Mouse (Mus musculus): ENCODE data around the gene Psen2. TPM values are rescaled to one million over a fixed set of nuclear protein-coding genes. Genes with fewer than 3 reads are reported as not detected.

The Psen2 gene
- polyA plus RNA-seq, 1 experiment from 2014 or later, result 7.7 TPM

DNA sequence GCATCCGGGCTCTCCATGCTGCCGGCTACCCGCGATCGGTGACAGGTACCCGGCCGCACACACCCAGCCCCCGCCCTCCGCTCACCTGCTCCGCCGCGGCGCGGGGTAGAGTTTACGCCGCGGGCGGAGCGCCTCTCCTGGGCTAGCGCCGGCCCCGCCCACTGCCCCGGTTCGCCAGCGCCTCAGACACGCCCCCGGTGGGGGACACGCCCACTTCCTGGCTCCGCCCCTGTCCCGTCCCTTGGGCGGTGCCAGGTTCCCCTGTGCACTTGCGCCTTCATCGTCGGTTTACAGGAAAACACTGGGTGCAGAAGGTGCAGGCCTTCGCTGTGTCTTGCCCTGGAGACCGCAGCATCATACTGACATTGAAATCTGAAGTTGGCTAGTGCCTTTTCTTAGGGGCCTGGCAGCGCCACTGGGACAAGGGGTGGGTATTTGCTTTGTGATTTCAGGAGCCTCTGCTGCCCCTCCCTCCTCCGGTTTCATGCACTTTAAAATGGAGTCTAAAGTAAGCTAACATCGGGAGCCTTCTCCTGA lies 7.0 kb downstream of the Psen2 start:
- 0% methylated on average over 39 of the region's 39 CpGs for WGBS
- H3K4me3 ChIP-seq, result peak overlapping the region; percentile 78

DNA sequence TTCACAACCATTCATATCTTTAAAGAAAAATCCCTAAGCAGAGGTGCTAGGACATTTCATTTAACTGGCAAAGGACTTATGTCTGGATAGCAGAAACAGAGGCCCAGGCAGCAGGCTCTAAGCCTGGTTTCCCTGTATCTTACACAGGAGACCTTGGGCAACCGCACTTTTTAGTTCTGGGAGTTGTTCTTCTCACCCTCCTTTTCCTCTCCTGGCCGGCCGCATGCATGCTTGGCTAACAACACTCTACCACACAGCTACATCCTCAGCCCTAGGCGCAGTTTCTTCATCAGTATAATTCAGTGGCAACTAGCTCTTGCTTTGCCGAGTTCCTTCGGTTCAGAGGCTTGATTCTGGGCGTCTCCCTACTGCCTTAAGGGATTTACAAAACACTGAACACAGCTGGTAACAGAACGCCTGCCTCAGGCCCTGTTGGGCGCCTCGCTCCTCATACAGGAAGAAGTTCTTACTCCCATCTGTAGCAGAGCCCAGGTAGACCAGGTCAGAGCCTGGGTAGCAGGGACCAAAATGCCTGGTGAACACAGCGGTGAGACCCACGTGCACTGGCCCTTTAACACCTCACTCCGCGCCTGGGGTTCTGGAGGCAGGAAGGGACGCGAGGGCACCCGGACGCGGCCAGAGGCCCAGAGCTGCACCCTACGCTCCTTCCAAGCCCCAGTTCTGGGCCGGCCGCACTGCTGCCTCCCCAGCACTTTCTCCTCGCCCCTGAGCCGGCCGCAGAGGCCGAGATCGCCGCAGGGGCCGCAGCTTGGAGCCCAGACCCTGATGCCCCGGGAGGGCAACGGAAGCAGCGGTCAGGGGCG lies 7.7 kb downstream of the Psen2 start:
- Histone ChIP-seq H3K27ac (replicated peaks) (peak overlapping the region; percentile 40; the same call in 1 of the 2 replicates), H3K4me1 (peaks cover 13% of the 10 kb centered on the region; the same call in 1 of the 2 replicates), H3K36me3 (no peaks in the 10 kb centered on the region), H3K4me3 (peak overlapping the region; percentile 78), H3K27me3 (peaks cover 28% of the 10 kb centered on the region), H3K9ac (replicated peaks) (peak overlapping the region; percentile 77), H3K9me3 (no peaks in the 10 kb centered on the region), H3K4me2 (replicated peaks) (peak overlapping the region; percentile 86)
- WGBS, result 3% methylated on average over 25 of the region's 33 CpGs
- peak; percentile 72 for ATAC-seq (ENCODE audit: low FRiP score, low read depth)

More for the DNA sequence above, 7.0 kb downstream of the Psen2 start:
- peaks cover 25% of the 10 kb centered on the region for H3K27me3 ChIP-seq
- no peaks in the 10 kb centered on the region for H3K9me3 ChIP-seq
- H3K4me1 ChIP-seq, result peaks cover 12% of the 10 kb centered on the region; the same call in 1 of the 2 replicates
- peak overlapping the region; percentile 40; the same call in 1 of the 2 replicates for H3K27ac ChIP-seq (replicated peaks)
- no peaks in the 10 kb centered on the region for H3K36me3 ChIP-seq
- H3K9ac ChIP-seq (replicated peaks), result peak overlapping the region; percentile 77
- ATAC-seq (ENCODE audit: low FRiP score, low read depth), result peak; percentile 94
- H3K4me2 ChIP-seq (replicated peaks), result peak overlapping the region; percentile 86

GRCm38 (mm10) chr1:180254316-180254715 lies 8.9 kb downstream of the Psen2 start:
- no peak overlapping the region for H3K4me2 ChIP-seq (replicated peaks)
- H3K27ac ChIP-seq (replicated peaks), result no peak overlapping the region
- peaks cover 28% of the 10 kb centered on the region for H3K27me3 ChIP-seq
- H3K9ac ChIP-seq (replicated peaks), result no peak overlapping the region
- H3K4me3 ChIP-seq, result no peak overlapping the region
- WGBS, result 94% methylated on average over 5 of the region's 5 CpGs
- no peaks in the 10 kb centered on the region for H3K9me3 ChIP-seq
- H3K36me3 ChIP-seq, result no peaks in the 10 kb centered on the region
- peaks cover 21% of the 10 kb centered on the region; the same call in 1 of the 2 replicates for H3K4me1 ChIP-seq
- ATAC-seq (ENCODE audit: low FRiP score, low read depth), result no peak

- peaks cover 21% of the 10 kb centered on the region; the same call in 1 of the 2 replicates for H3K4me1 ChIP-seq
- H3K4me3 ChIP-seq, result no peak overlapping the region
- peaks cover 25% of the 10 kb centered on the region for H3K27me3 ChIP-seq
- ATAC-seq (ENCODE audit: low FRiP score, low read depth), result no peak
- H3K27ac ChIP-seq (replicated peaks), result no peak overlapping the region
- no peak overlapping the region for H3K4me2 ChIP-seq (replicated peaks)
- no peaks in the 10 kb centered on the region for H3K36me3 ChIP-seq
- no peaks in the 10 kb centered on the region for H3K9me3 ChIP-seq
- 80% methylated on average over 11 of the region's 11 CpGs for WGBS
- no peak overlapping the region for H3K9ac ChIP-seq (replicated peaks)
Measured at GRCm38 (mm10) chr1:180252656-180253190, 10.5 kb downstream of the Psen2 start.

GRCm38 (mm10) chr1:180251176-180252048 lies 11.8 kb downstream of the Psen2 start:
- Histone ChIP-seq H3K4me3 (no peak overlapping the region), H3K9me3 (no peaks in the 10 kb centered on the region), H3K4me2 (replicated peaks) (no peak overlapping the region), H3K27ac (replicated peaks) (0 out of 2 replicates have a peak overlapping the region, but pooled peaks have one; percentile 2), H3K9ac (replicated peaks) (no peak overlapping the region), H3K27me3 (peaks cover 19% of the 10 kb centered on the region), H3K4me1 (peaks cover 21% of the 10 kb centered on the region; the same call in 1 of the 2 replicates), H3K36me3 (no peaks in the 10 kb centered on the region)
- no peak for ATAC-seq (ENCODE audit: low FRiP score, low read depth)
- WGBS, result 43% methylated on average over 10 of the region's 10 CpGs

GRCm38 (mm10) chr1:180250441-180250830 lies 12.8 kb downstream of the Psen2 start:
- Histone ChIP-seq H3K27me3 (peaks cover 19% of the 10 kb centered on the region), H3K4me3 (no peak overlapping the region), H3K9me3 (no peaks in the 10 kb centered on the region), H3K4me1 (peaks cover 18% of the 10 kb centered on the region; the same call in 1 of the 2 replicates), H3K27ac (replicated peaks) (no peak overlapping the region), H3K4me2 (replicated peaks) (no peak overlapping the region), H3K9ac (replicated peaks) (no peak overlapping the region), H3K36me3 (no peaks in the 10 kb centered on the region)
- no peak for ATAC-seq (ENCODE audit: low FRiP score, low read depth)
- 74% methylated on average over 8 of the region's 8 CpGs for WGBS

GRCm38 (mm10) chr1:180249666-180250440 lies 13.4 kb downstream of the Psen2 start:
- no peak overlapping the region for H3K9ac ChIP-seq (replicated peaks)
- WGBS, result 17% methylated on average over 20 of the region's 20 CpGs
- 0 out of 2 replicates have a peak overlapping the region, but pooled peaks have one; percentile 3 for H3K4me2 ChIP-seq (replicated peaks)
- no peak overlapping the region for H3K27ac ChIP-seq (replicated peaks)
- no peaks in the 10 kb centered on the region for H3K9me3 ChIP-seq
- ATAC-seq (ENCODE audit: low FRiP score, low read depth), result peak; percentile 38; the same call in 1 of the 2 replicates
- H3K4me3 ChIP-seq, result no peak overlapping the region
- peaks cover 13% of the 10 kb centered on the region; the same call in 1 of the 2 replicates for H3K4me1 ChIP-seq
- H3K36me3 ChIP-seq, result no peaks in the 10 kb centered on the region
- peaks cover 13% of the 10 kb centered on the region for H3K27me3 ChIP-seq

GRCm38 (mm10) chr1:180248593-180249146 lies 14.6 kb downstream of the Psen2 start:
- 0 out of 2 replicates have a peak, but pooled peaks cover 5% of the 10 kb centered on the region for H3K27me3 ChIP-seq
- no peak overlapping the region for H3K27ac ChIP-seq (replicated peaks)
- H3K4me3 ChIP-seq, result no peak overlapping the region
- 95% methylated on average over 7 of the region's 7 CpGs for WGBS
- peaks cover 13% of the 10 kb centered on the region; the same call in 1 of the 2 replicates for H3K4me1 ChIP-seq
- no peaks in the 10 kb centered on the region for H3K36me3 ChIP-seq
- no peak overlapping the region for H3K9ac ChIP-seq (replicated peaks)
- no peak for ATAC-seq (ENCODE audit: low FRiP score, low read depth)
- no peak overlapping the region for H3K4me2 ChIP-seq (replicated peaks)
- H3K9me3 ChIP-seq, result no peaks in the 10 kb centered on the region

DNA sequence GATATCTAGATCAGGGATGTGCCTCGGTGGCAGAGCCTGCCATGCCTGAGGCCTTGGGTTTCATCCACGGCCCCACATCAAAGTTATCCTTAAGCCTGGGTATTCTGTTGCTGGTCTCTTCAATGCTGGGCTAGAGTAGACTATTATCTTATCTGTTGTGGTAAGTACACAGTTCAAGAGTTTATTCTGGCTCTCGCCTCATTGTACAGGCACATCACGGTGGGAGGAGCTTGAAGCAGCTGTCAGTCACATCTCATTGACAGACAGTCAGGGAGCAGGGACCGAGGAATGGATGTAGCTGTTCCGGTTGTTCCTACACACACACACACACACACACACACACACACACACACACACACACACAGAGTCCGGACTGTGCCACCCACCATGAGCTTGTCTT lies 15.3 kb downstream of the Psen2 start:
- no peak for ATAC-seq (ENCODE audit: low FRiP score, low read depth)
- peaks cover 13% of the 10 kb centered on the region; the same call in 1 of the 2 replicates for H3K4me1 ChIP-seq
- H3K27ac ChIP-seq (replicated peaks), result no peak overlapping the region
- no peaks in the 10 kb centered on the region for H3K36me3 ChIP-seq
- 87% methylated on average over 7 of the region's 7 CpGs for WGBS
- H3K9me3 ChIP-seq, result no peaks in the 10 kb centered on the region; the same call in 1 of the 2 replicates
- H3K4me3 ChIP-seq, result no peak overlapping the region
- no peak overlapping the region for H3K4me2 ChIP-seq (replicated peaks)
- H3K27me3 ChIP-seq, result 0 out of 2 replicates have a peak, but pooled peaks cover 5% of the 10 kb centered on the region
- H3K9ac ChIP-seq (replicated peaks), result no peak overlapping the region

- Histone ChIP-seq H3K36me3 (no peaks in the 10 kb centered on the region), H3K4me2 (replicated peaks) (no peak overlapping the region), H3K4me1 (0 out of 2 replicates have a peak, but pooled peaks cover 8% of the 10 kb centered on the region), H3K9me3 (no peaks in the 10 kb centered on the region; the same call in 1 of the 2 replicates), H3K27me3 (0 out of 2 replicates have a peak, but pooled peaks cover 1% of the 10 kb centered on the region), H3K4me3 (no peak overlapping the region), H3K9ac (replicated peaks) (no peak overlapping the region), H3K27ac (replicated peaks) (no peak overlapping the region)
- 88% methylated on average over 13 of the region's 13 CpGs for WGBS
- ATAC-seq (ENCODE audit: low FRiP score, low read depth), result no peak
Measured at GRCm38 (mm10) chr1:180245741-180246507, 17.3 kb downstream of the Psen2 start.

Measured in midbrain, embryonic 12.5 days (tissue).